In genomic region chr13:35732891-35733596, GRCm38 (mm10) we compare ENCODE assay signal across 26 mouse cellular contexts.
DNase-seq lines count a peak whose midpoint lies in the region; ATAC-seq and TF ChIP-seq lines count a peak whose summit lies in the region.
"Had no signal": no experiment of that assay in that cellular context is flagged by ENCODE, and none has a peak within 500 bp of the region (broad histone marks: within the 10 kb centered on the region; RNA-seq: fewer than 3 reads in every experiment).

No protein-coding gene starts in this region.

- 89% methylated on average over 5 of the region's 5 CpGs for WGBS in heart, adult 2 months
- WGBS in liver, embryonic 14.5 days (ENCODE audit: insufficient replicate concordance) = 53% methylated on average over 5 of the region's 5 CpGs
- 87% methylated on average over 5 of the region's 5 CpGs for WGBS in midbrain, embryonic 10.5 days

- H3K4me1 ChIP-seq in heart, adult 2 months (ENCODE audit: control insufficient read depth, insufficient read depth, low read length) = no peaks in the 10 kb centered on the region
- H3K4me1 ChIP-seq in erythroblast, embryonic 14.5 days (ENCODE audit: control insufficient read depth) = peaks cover 40% of the 10 kb centered on the region
- H3K4me1 ChIP-seq in liver, embryonic 14.5 days (replicated peaks; ENCODE audit: control insufficient read depth in 2 of 2, insufficient read depth in 2 of 2, low read length in 1 of 2) = peaks cover 20 to 22% of the 10 kb centered on the region in 2 experiments
- no peaks in the 10 kb centered on the region for H3K4me1 ChIP-seq in midbrain, embryonic 10.5 days
- H3K4me1 ChIP-seq: embryonic facial prominence, embryonic 13.5 days; forebrain, embryonic 15.5 days; hindbrain, embryonic 15.5 days; limb, embryonic 12.5 days had no signal

- H3K9ac ChIP-seq in heart, adult 2 months (ENCODE audit: low read depth, low read length) = no peak overlapping the region
- H3K9ac ChIP-seq in liver, embryonic 14.5 days (replicated peaks) = peak overlapping the region; percentile 42
- H3K9ac ChIP-seq: embryonic facial prominence, embryonic 13.5 days; forebrain, embryonic 15.5 days; hindbrain, embryonic 15.5 days; limb, embryonic 12.5 days; lung, embryonic 14.5 days had no signal

- H3K27me3 ChIP-seq in heart, adult 2 months (ENCODE audit: control insufficient read depth, insufficient read depth, low read length) = no peaks in the 10 kb centered on the region
- peaks cover under 1% of the 10 kb centered on the region; the same call in 1 of the 2 replicates for H3K27me3 ChIP-seq in erythroblast, embryonic 14.5 days (ENCODE audit: control insufficient read depth)
- no peaks in the 10 kb centered on the region for H3K27me3 ChIP-seq in liver, embryonic 14.5 days (ENCODE audit: control insufficient read depth, insufficient read depth, low read length)
- H3K27me3 ChIP-seq in midbrain, embryonic 10.5 days (ENCODE audit: low read depth, poor library complexity, severe bottlenecking) = peaks cover 5% of the 10 kb centered on the region
- H3K27me3 ChIP-seq: hindbrain, embryonic 15.5 days had no signal

- peak; percentile 10 to 29 for DNase-seq in heart, postnatal 10 days
- DNase-seq in heart, adult 2 months = no peak
- peak in 1 of 3 experiments; percentile 53 for DNase-seq in liver, embryonic 14.5 days (ENCODE audit: low read depth in 3 of 3, low spot score in 3 of 3)
- DNase-seq in midbrain, embryonic 10.5 days (ENCODE audit: low spot score) = no peak
- no peak for DNase-seq in layer of hippocampus, adult 9-11 months
- no peak for DNase-seq in ovary, adult 18-20 months (ENCODE audit: low spot score)
- DNase-seq: adrenal gland, adult 2 months; cerebellum, adult 11-12 months; cerebellum, postnatal 10 days; heart, postnatal 14 days; kidney, adult 2 months; layer of hippocampus, postnatal 36 days; lung, embryonic 14.5 days; lung, postnatal 36 days; right cerebral cortex, adult 18-20 months; thymus, adult 2 months; thymus, postnatal 4 days had no signal

- TF ChIP-seq CTCF in heart, adult 2 months (IDR thresholded peaks at IDR 0.05) = no peak
- TF ChIP-seq CTCF in liver, embryonic 14.5 days (IDR thresholded peaks at IDR 0.05; ENCODE audit: low read depth) = no peak

- peak overlapping the region; percentile 45 for H3K4me2 ChIP-seq in liver, embryonic 14.5 days (ENCODE audit: low read depth)
- H3K4me2 ChIP-seq: embryonic facial prominence, embryonic 13.5 days; forebrain, embryonic 15.5 days; heart, embryonic 11.5 days; hindbrain, embryonic 15.5 days; limb, embryonic 12.5 days; lung, embryonic 14.5 days had no signal

- TF ChIP-seq POLR2A in heart, adult 2 months (IDR thresholded peaks at IDR 0.05; ENCODE audit: insufficient read depth, low read depth, low read length) = no peak

- intact Hi-C loops in heart, postnatal 10 days (cut with DNase I) = no loop called here
- intact Hi-C loops in heart, adult 2 months (cut with DNase I) = no loop called here

- no peak for TF ChIP-seq EP300 in heart, adult 2 months (IDR thresholded peaks at IDR 0.05; ENCODE audit: insufficient read depth, low read depth, low read length)
- TF ChIP-seq EP300 in liver, embryonic 14.5 days (IDR thresholded peaks at IDR 0.05; ENCODE audit: low read depth) = peak; percentile 75

- ATAC-seq in liver, embryonic 14.5 days (ENCODE audit: insufficient read depth) = peak; percentile 93
- ATAC-seq: forebrain, embryonic 15.5 days; midbrain, embryonic 16.5 days had no signal

- H3K36me3 ChIP-seq in heart, adult 2 months (ENCODE audit: control insufficient read depth, insufficient read depth, low read length) = no peaks in the 10 kb centered on the region
- peaks cover 2% of the 10 kb centered on the region for H3K36me3 ChIP-seq in erythroblast, embryonic 14.5 days (ENCODE audit: control insufficient read depth)
- H3K36me3 ChIP-seq in liver, embryonic 14.5 days (replicated peaks; ENCODE audit: control insufficient read depth, insufficient read depth, low read depth) = no peaks in the 10 kb centered on the region
- no peaks in the 10 kb centered on the region for H3K36me3 ChIP-seq in midbrain, embryonic 10.5 days
- H3K36me3 ChIP-seq: embryonic facial prominence, embryonic 13.5 days; forebrain, embryonic 15.5 days; hindbrain, embryonic 15.5 days; limb, embryonic 12.5 days had no signal

- H3K27ac ChIP-seq in heart, adult 2 months = no peak overlapping the region
- H3K27ac ChIP-seq in liver, embryonic 14.5 days = peak overlapping the region; percentile 69
- no peak overlapping the region for H3K27ac ChIP-seq in midbrain, embryonic 10.5 days (replicated peaks)
- H3K27ac ChIP-seq: embryonic facial prominence, embryonic 13.5 days; forebrain, embryonic 15.5 days; hindbrain, embryonic 15.5 days; kidney, postnatal 0 days; limb, embryonic 12.5 days had no signal

- no peaks in the 10 kb centered on the region for H3K9me3 ChIP-seq in erythroblast, embryonic 14.5 days (ENCODE audit: control insufficient read depth, low read length)
- H3K9me3 ChIP-seq in liver, embryonic 14.5 days (ENCODE audit: control insufficient read depth, low read length) = no peaks in the 10 kb centered on the region
- H3K9me3 ChIP-seq in midbrain, embryonic 10.5 days (replicated peaks) = no peaks in the 10 kb centered on the region
- H3K9me3 ChIP-seq: embryonic facial prominence, embryonic 13.5 days; forebrain, embryonic 15.5 days; hindbrain, embryonic 15.5 days; limb, embryonic 12.5 days had no signal

- H3K4me3 ChIP-seq in heart, adult 2 months = no peak overlapping the region
- H3K4me3 ChIP-seq in erythroblast, embryonic 14.5 days (replicated peaks) = peak overlapping the region; percentile 8
- no peak overlapping the region for H3K4me3 ChIP-seq in liver, embryonic 14.5 days (ENCODE audit: insufficient read depth in 1 of 2, low read depth in 2 of 2, low read length in 2 of 2)
- H3K4me3 ChIP-seq in midbrain, embryonic 10.5 days = no peak overlapping the region
- H3K4me3 ChIP-seq: embryonic facial prominence, embryonic 13.5 days; forebrain, embryonic 15.5 days; hindbrain, embryonic 15.5 days; limb, embryonic 12.5 days; myocyte had no signal

- H3K79me2 ChIP-seq in heart, adult 2 months (replicated peaks; ENCODE audit: control insufficient read depth, insufficient read depth, low read length) = no peaks in the 10 kb centered on the region

Comparison
In these comparisons a context has a peak if more than half of its experiments do, and no peak if none do; other contexts are left out.
1. DNase-seq: peak in heart, postnatal 10 days (2 of 2); none in heart, adult 2 months (0 of 2), midbrain, embryonic 10.5 days (single experiment), layer of hippocampus, adult 9-11 months (single experiment) and ovary, adult 18-20 months (single experiment).